Mouse (Mus musculus) lung, postnatal 0 days (tissue): ENCODE measurements around the gene Hoxb8.

ENCODE experiments used
- CTCF ChIP-seq: IDR thresholded peaks from 2 replicates; pipeline ENCODE4 v1.5.1; 2016; ENCODE audit warnings: antibody characterized with exemption, mild to moderate bottlenecking
- EP300 ChIP-seq: IDR thresholded peaks from 2 replicates; pipeline ENCODE4 v1.6.1; 2016; ENCODE audit warnings: antibody characterized with exemption, mild to moderate bottlenecking, control low read depth

- TF ChIP-seq CTCF (no peak), EP300 (no peak)
Observed at GRCm38 (mm10) chr11:96281855-96282570, at the start of gene Hoxb8.
